Mouse (Mus musculus) MEL (cell line): ENCODE measurements around the gene Mroh2a.

Source experiments
- CTCF ChIP-seq, 3 experiments: IDR thresholded peaks in 2 of 3; conservative IDR thresholded peaks in 1 of 3; 2 replicates each; pipeline ENCODE4 v1.5.1; 2011 to 2012; ENCODE audit warnings: low read length in 3 of 3, low read depth in 2 of 3, mild to moderate bottlenecking in 2 of 3, improper control_type of control experiment in 1 of 3, inconsistent platforms in 1 of 3, mixed read lengths in 1 of 3, moderate library complexity in 1 of 3; ENCODE audit not compliant: control insufficient read depth in 1 of 3, insufficient read depth in 1 of 3, poor library complexity in 1 of 3, severe bottlenecking in 1 of 3
- ELF1 ChIP-seq: IDR thresholded peaks from 2 replicates; pipeline ENCODE4 v1.6.1; 2014; ENCODE audit warnings: low read depth, mild to moderate bottlenecking, inconsistent platforms, low read length, improper control_type of control experiment, moderate library complexity
- EP300 ChIP-seq, 2 experiments: IDR thresholded peaks; 2 replicates each; pipeline ENCODE4 v1.6.1; 2011; ENCODE audit warnings: improper control_type of control experiment in 2 of 2, low read length in 2 of 2, low read depth in 1 of 2, mild to moderate bottlenecking in 1 of 2
- POLR2A ChIP-seq, 2 experiments: IDR thresholded peaks; 2 replicates each; pipeline ENCODE4 v1.6.1; 2011 to 2012; ENCODE audit warnings: low read length in 2 of 2, mild to moderate bottlenecking in 2 of 2, control low read depth in 1 of 2, improper control_type of control experiment in 1 of 2, low read depth in 1 of 2, moderate library complexity in 1 of 2; ENCODE audit not compliant: control insufficient read depth in 1 of 2, insufficient read depth in 1 of 2, poor library complexity in 1 of 2

GRCm38 (mm10) chr1:88217576-88217975 lies 9.2 kb upstream of the Mroh2a start:
- TF ChIP-seq ELF1 (no peak), POLR2A (IDR thresholded peaks at IDR 0.05; ENCODE audit: control insufficient read depth in 1 of 2, insufficient read depth in 1 of 2, low read depth in 1 of 2, low read length in 2 of 2, poor library complexity in 1 of 2) (no peak), EP300 (IDR thresholded peaks at IDR 0.05; ENCODE audit: low read depth in 1 of 2, low read length in 2 of 2) (no peak), CTCF (IDR thresholded peaks at IDR 0.05 in 2 of 3, conservative IDR thresholded peaks at IDR 0.05 in 1 of 3; ENCODE audit: control insufficient read depth in 1 of 3, insufficient read depth in 1 of 3, low read depth in 2 of 3, low read length in 3 of 3, poor library complexity in 1 of 3, severe bottlenecking in 1 of 3) (no peak)
